In the genomic region with DNA sequence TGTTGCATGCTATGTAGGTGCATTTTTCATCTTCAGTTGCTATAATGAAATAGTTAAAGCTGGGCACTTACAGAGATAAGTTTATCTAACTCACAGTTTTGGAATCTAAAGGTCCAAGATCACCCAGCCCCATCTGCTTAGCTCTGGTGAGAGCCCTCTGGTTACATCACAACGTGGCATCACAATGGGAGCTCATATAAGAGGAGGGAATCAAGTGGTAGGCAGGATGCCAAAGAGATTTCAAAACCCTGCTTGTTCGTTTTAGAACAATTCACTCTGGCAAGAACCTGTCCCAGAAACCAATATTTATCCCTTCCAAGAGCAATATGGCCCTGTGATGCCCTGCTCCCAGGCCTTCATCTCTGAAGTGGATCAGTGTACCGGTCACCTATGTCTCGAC, we compare ENCODE assay signal across 15 mouse cellular contexts.
DNase-seq lines count a peak whose midpoint lies in the region.
"Had no signal": no experiment of that assay in that cellular context is flagged by ENCODE, and none has a peak within 500 bp of the region (broad histone marks: within the 10 kb centered on the region; RNA-seq: fewer than 3 reads in every experiment).

No protein-coding gene starts in this region.

- DNase-seq in adipocyte (ENCODE audit: low spot score): peak; percentile 29
- peak; percentile 6 to 66 for DNase-seq in lung, adult 18-20 months
- peak; percentile 31 for DNase-seq in lung, postnatal 14 days
- DNase-seq in frontal cortex, postnatal 36 days (ENCODE audit: low spot score in 2 of 2): no peak
- no peak for DNase-seq in thymus, postnatal 25 days
- DNase-seq in urinary bladder, postnatal 10 days (ENCODE audit: low spot score): no peak
- no peak for DNase-seq in embryo, embryonic 10.5 days (ENCODE audit: low spot score)
- DNase-seq: adrenal gland, postnatal 14 days; cerebellum, adult 11-12 months; cerebellum, postnatal 10 days; gastrocnemius, postnatal 14 days; heart, adult 11 months; heart, postnatal 36 days; kidney, adult 11 months; kidney, postnatal 36 days had no signal

Comparison
In these comparisons a context has a peak if more than half of its experiments do, and no peak if none do; other contexts are left out.
1. DNase-seq: peak in adipocyte (single experiment), lung, adult 18-20 months (2 of 2) and lung, postnatal 14 days (single experiment); none in frontal cortex, postnatal 36 days (0 of 2), thymus, postnatal 25 days (single experiment), urinary bladder, postnatal 10 days (single experiment) and embryo, embryonic 10.5 days (single experiment).